Mouse (Mus musculus): Measurements from ENCODE around the gene Ttc9b. TPM values are rescaled to one million over a fixed set of nuclear protein-coding genes. Genes with fewer than 3 reads are reported as not detected.

The Ttc9b gene
- total RNA-seq, 2 experiments from 2014 or later: 55.0 to 59.8 TPM

GRCm38 (mm10) chr7:27685220-27685619 lies 31.5 kb downstream of the Ttc9b start:
- no peak for DNase-seq (ENCODE audit: extremely low spot score in 1 of 2, low spot score in 1 of 2)

GRCm38 (mm10) chr7:27685681-27686080 lies 32.0 kb downstream of the Ttc9b start:
- DNase-seq (ENCODE audit: extremely low spot score in 1 of 2, low spot score in 1 of 2): no peak

GRCm38 (mm10) chr7:27687043-27687442 lies 33.3 kb downstream of the Ttc9b start:
- DNase-seq (ENCODE audit: extremely low spot score in 1 of 2, low spot score in 1 of 2): no peak

- no peak for DNase-seq (ENCODE audit: extremely low spot score in 1 of 2, low spot score in 1 of 2)
These were observed 34.1 kb downstream of the Ttc9b start for GRCm38 (mm10) chr7:27687836-27688235.

- no peak for DNase-seq (ENCODE audit: extremely low spot score in 1 of 2, low spot score in 1 of 2)
These were observed 34.6 kb downstream of the Ttc9b start for GRCm38 (mm10) chr7:27688246-27688788.

- peak; percentile 70 to 75 for DNase-seq (ENCODE audit: extremely low spot score in 1 of 2, low spot score in 1 of 2)
These were observed 35.3 kb downstream of the Ttc9b start, which contains the start of gene Zfp607b for GRCm38 (mm10) chr7:27688815-27689612. TSS of gene Zfp607b (plus strand) at chr7:27689340.

- DNase-seq (ENCODE audit: extremely low spot score in 1 of 2, low spot score in 1 of 2): peak in 1 of 2 experiments; percentile 40
These were observed 37.4 kb downstream of the Ttc9b start for GRCm38 (mm10) chr7:27691076-27691475.

- DNase-seq (ENCODE audit: extremely low spot score in 1 of 2, low spot score in 1 of 2): no peak
These were observed 43.0 kb downstream of the Ttc9b start for GRCm38 (mm10) chr7:27696711-27697110.

Other genes with a start within 250 kb of the Ttc9b start
- gene Sptbn4, start 206.2 kb upstream of the Ttc9b start, total RNA-seq (2021): 100 to 1,000 TPM; 121 to 142 TPM
- gene Blvrb, start 205.9 kb upstream of the Ttc9b start, total RNA-seq (2021): 10 to 100 TPM; 16.1 to 22.6 TPM
- gene Sertad3, start 180.1 kb upstream of the Ttc9b start, total RNA-seq (2021): 1 to 10 TPM; 3.3 to 3.9 TPM
- 1 to 10 TPM; 7.0 to 7.3 TPM for gene Sertad1, start 167.0 kb upstream of the Ttc9b start, total RNA-seq (2021)
- gene Prx, start 154.6 kb upstream of the Ttc9b start, total RNA-seq (2021): under 1 TPM; 0.32 to 0.38 TPM
- under 1 TPM; 0.12 to 0.17 TPM for gene Hipk4, start 130.6 kb upstream of the Ttc9b start, total RNA-seq (2021)
- 100 to 1,000 TPM; 625 to 635 TPM for gene Pld3, start 100.7 kb upstream of the Ttc9b start, total RNA-seq (2021)
- gene 2310022A10Rik, start 100.7 kb upstream of the Ttc9b start, total RNA-seq (2021): 10 to 100 TPM; 23.5 to 24.2 TPM
- 100 to 1,000 TPM in 1 of 2 experiments, 10 to 100 TPM in 1; 93.8 to 122 TPM for gene Akt2, start 62.4 kb upstream of the Ttc9b start, total RNA-seq (2021)
- 100 to 1,000 TPM; 195 to 201 TPM for gene Map3k10, start 20.7 kb downstream of the Ttc9b start, total RNA-seq (2021)
- gene Zfp607b, start 35.4 kb downstream of the Ttc9b start, total RNA-seq (2021): 1 to 10 TPM; 7.9 to 9.0 TPM
- 10 to 100 TPM; 36.4 to 42.7 TPM for gene Zfp60, start 77.5 kb downstream of the Ttc9b start, total RNA-seq (2021)
- 1 to 10 TPM; 8.9 to 9.0 TPM for gene Zfp626, start 153.3 kb downstream of the Ttc9b start, total RNA-seq (2021)
- gene Zfp59, start 184.7 kb downstream of the Ttc9b start, total RNA-seq (2021): 1 to 10 TPM; 4.0 to 4.8 TPM
- gene Zfp607a, start 203.6 kb downstream of the Ttc9b start, total RNA-seq (2021): 1 to 10 TPM; 2.2 to 2.3 TPM